Mouse (Mus musculus) inflammation-experienced regulatory T-cells (primary cell): ENCODE data around the gene Tmem26. TPM values are rescaled to one million over a fixed set of nuclear protein-coding genes. Genes with fewer than 3 reads are reported as not detected.

Source experiments
- polyA plus RNA-seq, 2 experiments: library from polyadenylated mRNA; unstranded; fragments of 100-300 nt; shearing (Covaris generic); gene quantifications; one replicate each; pipeline ENCODE4 v1.2.1; 2017

Gene Tmem26
- polyA plus RNA-seq: under 1 TPM; 0.71 to 0.80 TPM

GRCm38 (mm10) chr10:68723568-68724360, at the start of gene Tmem26:
Gene Tmem26, plus strand, starts transcription at chr10:68723646.

Other genes starting within 250 kb of the Tmem26 start
- gene Cabcoco1, start 181.8 kb upstream of the Tmem26 start, polyA plus RNA-seq: 1 to 10 TPM; 2.6 to 3.7 TPM